Mouse (Mus musculus): ENCODE results near the gene Tpte. TPM values are rescaled to one million over a fixed set of nuclear protein-coding genes. Genes with fewer than 3 reads are reported as not detected.

Tpte gene
- total and polyA plus RNA-seq, 3 experiments, result not detected

GRCm38 (mm10) chr8:22382824-22383595 is 99.8 kb downstream of the Tpte start:
- Histone ChIP-seq H3K79me2 (ENCODE audit: control insufficient read depth, insufficient read depth, low read length, poor library complexity) (no peaks in the 10 kb centered on the region), H3K36me3 (ENCODE audit: control insufficient read depth in 1 of 2, insufficient read depth in 2 of 2, low read length in 2 of 2) (no peaks in the 10 kb centered on the region; a peak in 1 of 4 replicates), H3K4me3 (ENCODE audit: control insufficient read depth in 1 of 2, insufficient read depth in 1 of 2, low read depth in 2 of 2, low read length in 2 of 2) (no peak overlapping the region), H3K9me3 (replicated peaks; ENCODE audit: insufficient read depth, low read length) (no peaks in the 10 kb centered on the region), H3K4me1 (ENCODE audit: control insufficient read depth in 1 of 2, insufficient read depth in 2 of 2, low read length in 2 of 2) (no peaks in the 10 kb centered on the region), H3K27me3 (ENCODE audit: control insufficient read depth in 1 of 2, insufficient read depth in 2 of 2, low read length in 2 of 2) (no peaks in the 10 kb centered on the region), H3K27ac (ENCODE audit: control insufficient read depth, low read depth, low read length) (no peak overlapping the region), H3K9ac (ENCODE audit: control insufficient read depth, low read depth, low read length, poor library complexity, severe bottlenecking) (no peak overlapping the region)
- no peak for DNase-seq (ENCODE audit: low read depth, low spot score)
- no peak for TF ChIP-seq USF1 (IDR thresholded peaks at IDR 0.05; ENCODE audit: low read depth, low read length)
- no peak for TF ChIP-seq RCOR1 (IDR thresholded peaks at IDR 0.05; ENCODE audit: low read depth, low read length)
- no peak for TF ChIP-seq KAT2A (conservative IDR thresholded peaks at IDR 0.05; ENCODE audit: low read depth, low read length)
- TF ChIP-seq POLR2A (IDR thresholded peaks at IDR 0.05; ENCODE audit: control insufficient read depth in 1 of 2, insufficient read depth in 1 of 2, low read depth in 1 of 2, low read length in 2 of 2, poor library complexity in 1 of 2), result no peak
- no peak for TF ChIP-seq ZMIZ1 (IDR thresholded peaks at IDR 0.05; ENCODE audit: low read depth, low read length)
- no peak; the same call in 1 of the 2 replicates for TF ChIP-seq RAD21 (IDR thresholded peaks at IDR 0.05; ENCODE audit: low read depth, low read length)
- no peak for TF ChIP-seq NELFE (IDR thresholded peaks at IDR 0.05; ENCODE audit: low read depth, low read length)
- TF ChIP-seq CHD2 (IDR thresholded peaks at IDR 0.05; ENCODE audit: low read length), result no peak
- TF ChIP-seq NRF1 (IDR thresholded peaks at IDR 0.05; ENCODE audit: insufficient read depth, low read depth, low read length, poor library complexity, severe bottlenecking), result no peak
- no peak for TF ChIP-seq USF2 (IDR thresholded peaks at IDR 0.05; ENCODE audit: borderline replicate concordance in 1 of 2, insufficient read depth in 1 of 2, low read depth in 1 of 2, low read length in 2 of 2)
- TF ChIP-seq CHD1 (IDR thresholded peaks at IDR 0.05; ENCODE audit: low read depth, low read length), result no peak
- TF ChIP-seq JUND (IDR thresholded peaks at IDR 0.05; ENCODE audit: low read depth, low read length), result no peak
- no peak for TF ChIP-seq BHLHE40 (IDR thresholded peaks at IDR 0.05; ENCODE audit: borderline replicate concordance, low read depth, low read length)
- no peak for TF ChIP-seq MXI1 (IDR thresholded peaks at IDR 0.05; ENCODE audit: low read depth, low read length)
- no peak for TF ChIP-seq POLR2AphosphoS5 (IDR thresholded peaks at IDR 0.05; ENCODE audit: borderline replicate concordance, low read depth, low read length)
- TF ChIP-seq UBTF (IDR thresholded peaks at IDR 0.05; ENCODE audit: borderline replicate concordance, insufficient read depth, low read depth, low read length), result no peak
- TF ChIP-seq POLR2AphosphoS2 (IDR thresholded peaks at IDR 0.05; ENCODE audit: low read length), result no peak
- TF ChIP-seq ZKSCAN1 (IDR thresholded peaks at IDR 0.05; ENCODE audit: low read depth, low read length), result no peak
- no peak for TF ChIP-seq MAX (IDR thresholded peaks at IDR 0.05; ENCODE audit: low read length)

GRCm38 (mm10) chr8:22385158-22385557 is 101.9 kb downstream of the Tpte start:
- no peak for DNase-seq (ENCODE audit: low read depth, low spot score)
- no peaks in the 10 kb centered on the region; a peak in 1 of 4 replicates for H3K36me3 ChIP-seq (ENCODE audit: control insufficient read depth in 1 of 2, insufficient read depth in 2 of 2, low read length in 2 of 2)
- no peak for TF ChIP-seq TCF12 (IDR thresholded peaks at IDR 0.05; ENCODE audit: low read depth, low read length)
- no peak for TF ChIP-seq UBTF (IDR thresholded peaks at IDR 0.05; ENCODE audit: borderline replicate concordance, insufficient read depth, low read depth, low read length)
- no peak for TF ChIP-seq MYC (IDR thresholded peaks at IDR 0.05; ENCODE audit: low read depth, low read length)
- no peak for TF ChIP-seq MXI1 (IDR thresholded peaks at IDR 0.05; ENCODE audit: low read depth, low read length)
- no peak for TF ChIP-seq TAL1 (IDR thresholded peaks at IDR 0.05; ENCODE audit: low read length)
- TF ChIP-seq POLR2AphosphoS2 (IDR thresholded peaks at IDR 0.05; ENCODE audit: low read length), result no peak
- no peak for TF ChIP-seq MYB (IDR thresholded peaks at IDR 0.05; ENCODE audit: low read depth, low read length)
- no peak for TF ChIP-seq ZNF384 (IDR thresholded peaks at IDR 0.05; ENCODE audit: low read depth, low read length)
- no peak for TF ChIP-seq USF1 (IDR thresholded peaks at IDR 0.05; ENCODE audit: low read depth, low read length)
- TF ChIP-seq ETS1 (IDR thresholded peaks at IDR 0.05; ENCODE audit: low read depth, low read length), result no peak
- TF ChIP-seq CHD1 (IDR thresholded peaks at IDR 0.05; ENCODE audit: low read depth, low read length), result no peak
- no peak for TF ChIP-seq HCFC1 (IDR thresholded peaks at IDR 0.05; ENCODE audit: low read depth, low read length)
- no peak for TF ChIP-seq EP300 (IDR thresholded peaks at IDR 0.05; ENCODE audit: low read depth in 1 of 2, low read length in 2 of 2)
- no peak for TF ChIP-seq MAZ (IDR thresholded peaks at IDR 0.05; ENCODE audit: low read depth, low read length)
- TF ChIP-seq RAD21 (IDR thresholded peaks at IDR 0.05; ENCODE audit: low read depth, low read length), result no peak
- TF ChIP-seq MEF2A (IDR thresholded peaks at IDR 0.05; ENCODE audit: extremely low read depth, insufficient replicate concordance, low read depth, low read length, poor library complexity, severe bottlenecking), result no peak
- no peak for TF ChIP-seq JUND (IDR thresholded peaks at IDR 0.05; ENCODE audit: low read depth, low read length)
- no peak for TF ChIP-seq RCOR1 (IDR thresholded peaks at IDR 0.05; ENCODE audit: low read depth, low read length)

More at GRCm38 (mm10) chr8:22385158-22385557, 101.9 kb downstream of the Tpte start:
- Histone ChIP-seq H3K27me3 (ENCODE audit: control insufficient read depth in 1 of 2, insufficient read depth in 2 of 2, low read length in 2 of 2) (no peaks in the 10 kb centered on the region), H3K9ac (ENCODE audit: control insufficient read depth, low read depth, low read length, poor library complexity, severe bottlenecking) (no peak overlapping the region), H3K79me2 (ENCODE audit: control insufficient read depth, insufficient read depth, low read length, poor library complexity) (no peaks in the 10 kb centered on the region), H3K9me3 (replicated peaks; ENCODE audit: insufficient read depth, low read length) (no peaks in the 10 kb centered on the region), H3K27ac (ENCODE audit: control insufficient read depth, low read depth, low read length) (no peak overlapping the region), H3K4me3 (ENCODE audit: control insufficient read depth in 1 of 2, insufficient read depth in 1 of 2, low read depth in 2 of 2, low read length in 2 of 2) (no peak overlapping the region), H3K4me1 (ENCODE audit: control insufficient read depth in 1 of 2, insufficient read depth in 2 of 2, low read length in 2 of 2) (no peaks in the 10 kb centered on the region)

Data from MEL (cell line).